In the genomic region with DNA sequence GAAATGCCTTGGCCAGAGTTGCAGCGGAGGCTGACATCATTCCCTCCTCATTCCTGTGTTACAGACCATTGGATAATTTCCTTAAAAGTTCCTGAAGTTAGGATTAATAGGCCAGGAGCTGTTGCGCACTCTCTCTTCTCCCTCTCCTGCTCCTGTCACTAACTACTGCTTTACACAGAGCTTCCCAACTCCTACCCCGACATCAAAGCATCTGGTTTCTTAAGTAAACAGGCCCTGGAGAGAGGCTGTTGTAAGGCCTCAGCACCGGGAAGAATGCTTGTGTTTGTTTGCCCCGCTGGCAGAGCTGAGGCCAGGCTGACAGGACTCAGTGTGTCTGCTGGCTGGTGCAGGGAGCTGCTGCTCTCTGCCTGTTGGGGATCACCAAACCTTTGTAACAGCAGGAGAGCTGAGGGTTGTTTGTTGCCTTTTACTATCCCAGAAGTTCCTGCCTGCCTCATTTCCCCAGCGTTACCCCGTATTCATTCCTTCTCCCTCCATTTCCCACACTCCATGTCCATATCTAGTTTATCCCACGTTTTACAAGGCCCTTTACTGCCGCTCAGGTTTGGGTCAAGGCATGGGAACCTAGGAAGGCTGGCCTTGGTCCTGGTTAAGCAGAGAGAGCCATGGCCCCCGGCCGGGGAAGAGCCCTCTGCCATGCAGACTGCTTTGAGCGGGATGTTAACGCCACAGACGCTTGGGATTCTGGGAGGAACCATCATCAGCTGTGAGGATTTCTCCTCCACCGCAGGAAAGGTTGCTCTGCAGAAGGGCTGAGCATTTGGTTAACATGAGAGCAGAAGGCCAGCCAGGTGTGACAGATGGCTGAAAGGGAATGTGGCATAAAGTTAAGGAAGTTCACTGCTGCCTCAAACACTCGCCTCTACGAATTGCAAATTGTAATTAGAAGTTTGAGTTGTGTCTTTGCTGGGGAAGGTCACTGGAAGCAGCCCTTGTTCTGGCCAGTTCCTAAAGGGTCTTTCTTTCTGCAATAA, we compare ENCODE assay signal across 9 mouse cellular contexts. TPM values are rescaled to one million over a fixed set of nuclear protein-coding genes. Genes with fewer than 3 reads are reported as not detected.
DNase-seq lines count a peak whose midpoint lies in the region; ATAC-seq and TF ChIP-seq lines count a peak whose summit lies in the region.
"Had no signal": no experiment of that assay in that cellular context is flagged by ENCODE, and none has a peak within 500 bp of the region (broad histone marks: within the 10 kb centered on the region; RNA-seq: fewer than 3 reads in every experiment).

No protein-coding gene starts in this region.

- H3K4me3 ChIP-seq in cerebellum, adult 2 months (replicated peaks; ENCODE audit: insufficient read depth, low read depth, low read length) = no peak overlapping the region
- peak overlapping the region; percentile 4; the same call in 1 of the 2 replicates for H3K4me3 ChIP-seq in limb, embryonic 10.5 days
- peak overlapping the region; percentile 2; the same call in 1 of the 2 replicates for H3K4me3 ChIP-seq in midbrain, embryonic 12.5 days

- TF ChIP-seq POLR2A in cerebellum, adult 2 months (IDR thresholded peaks at IDR 0.05; ENCODE audit: borderline replicate concordance, insufficient read depth, low read length) = no peak

- peak overlapping the region; percentile 40 for H3K4me2 ChIP-seq in midbrain, embryonic 12.5 days (replicated peaks)

- TF ChIP-seq CTCF in cerebellum, adult 2 months (IDR thresholded peaks at IDR 0.05; ENCODE audit: borderline replicate concordance, insufficient read depth, low read depth, low read length) = no peak

- 35% methylated on average over 17 of the region's 17 CpGs for WGBS in cerebellum, adult 2 months
- 15% methylated on average over 17 of the region's 17 CpGs for WGBS in limb, embryonic 10.5 days
- 8% methylated on average over 17 of the region's 17 CpGs for WGBS in midbrain, embryonic 12.5 days

- H3K9me3 ChIP-seq in limb, embryonic 10.5 days (replicated peaks) = no peaks in the 10 kb centered on the region
- no peaks in the 10 kb centered on the region for H3K9me3 ChIP-seq in midbrain, embryonic 12.5 days

- H3K36me3 ChIP-seq in limb, embryonic 10.5 days = no peaks in the 10 kb centered on the region
- no peaks in the 10 kb centered on the region for H3K36me3 ChIP-seq in midbrain, embryonic 12.5 days

- peak; percentile 42 for DNase-seq in cerebellum, adult 2 months
- DNase-seq in cerebellum, postnatal 36 days = no peak
- peak; percentile 49 for DNase-seq in urinary bladder, postnatal 14 days (ENCODE audit: low spot score)
- DNase-seq in urinary bladder, adult 18-20 months (ENCODE audit: low spot score in 2 of 2) = no peak
- no peak for DNase-seq in limb, embryonic 10.5 days (ENCODE audit: low spot score)
- no peak for DNase-seq in adrenal gland, adult 18-20 months (ENCODE audit: low spot score in 2 of 2)

- peak overlapping the region; percentile 29 for H3K9ac ChIP-seq in midbrain, embryonic 12.5 days (replicated peaks)

- H3K4me1 ChIP-seq in cerebellum, adult 2 months (ENCODE audit: control insufficient read depth, insufficient read depth, low read length) = peaks cover 18% of the 10 kb centered on the region
- H3K4me1 ChIP-seq in limb, embryonic 10.5 days = peaks cover 48% of the 10 kb centered on the region
- peaks cover 63% of the 10 kb centered on the region for H3K4me1 ChIP-seq in midbrain, embryonic 12.5 days

- peak overlapping the region; percentile 47; the same call in 1 of the 2 replicates for H3K27ac ChIP-seq in cerebellum, adult 2 months (ENCODE audit: insufficient read depth, low read length)
- H3K27ac ChIP-seq in limb, embryonic 10.5 days = peak overlapping the region; percentile 61
- peak overlapping the region; percentile 67 for H3K27ac ChIP-seq in midbrain, embryonic 12.5 days (replicated peaks)
- H3K27ac ChIP-seq: macrophage had no signal

- no peak for ATAC-seq in midbrain, embryonic 12.5 days (ENCODE audit: low FRiP score, low read depth)
- ATAC-seq in erythroid progenitor cell, adult 5-6 weeks (replicated peaks; ENCODE audit: low FRiP score, poor library complexity, severe bottlenecking) = no peak

- H3K27me3 ChIP-seq in cerebellum, adult 2 months (ENCODE audit: control insufficient read depth, insufficient read depth, low read length) = no peaks in the 10 kb centered on the region
- 0 out of 2 replicates have a peak, but pooled peaks cover 4% of the 10 kb centered on the region for H3K27me3 ChIP-seq in limb, embryonic 10.5 days (ENCODE audit: low read depth, poor library complexity, severe bottlenecking)
- no peaks in the 10 kb centered on the region for H3K27me3 ChIP-seq in midbrain, embryonic 12.5 days

RNA-seq across cellular contexts. Expression of a gene that starts 4.2 kb away (rescaled TPM):
- 88.7 and 94.4 TPM in 2 replicates for polyA plus RNA-seq in cerebellum, adult 2 months (2012; rRNA removed)
- 9.4 and 12.1 TPM in 2 replicates for polyA plus RNA-seq in limb, embryonic 10.5 days (2016; fragmentation: Nextera tagmentation; extraction: Ambion mirVana)
- 31.2 and 38.5 TPM in 2 replicates for polyA plus RNA-seq in midbrain, embryonic 12.5 days (2016; fragmentation: Nextera tagmentation; extraction: Ambion mirVana)
- total RNA-seq in erythroid progenitor cell, adult 5-6 weeks (2015; ENCODE audit: low replicate concordance) = 12.3 and 15.9 TPM in 2 replicates
- total RNA-seq in erythroid progenitor cell, adult 5-6 weeks (2017; ENCODE audit: low replicate concordance) = 8.7 and 10.8 TPM in 2 replicates
- 10 to 100 TPM; 41.3 to 72.6 TPM for total RNA-seq in adrenal gland, adult 18-20 months (2021)

RNA-seq across cellular contexts. Expression of a gene that starts 31.4 kb away (rescaled TPM):
- polyA plus RNA-seq in cerebellum, adult 2 months (2012; rRNA removed) = 111 and 112 TPM in 2 replicates
- polyA plus RNA-seq in limb, embryonic 10.5 days (2016; fragmentation: Nextera tagmentation; extraction: Ambion mirVana) = 374 and 403 TPM in 2 replicates
- polyA plus RNA-seq in midbrain, embryonic 12.5 days (2016; fragmentation: Nextera tagmentation; extraction: Ambion mirVana) = 220 and 232 TPM in 2 replicates
- 78.8 and 93.0 TPM in 2 replicates for total RNA-seq in erythroid progenitor cell, adult 5-6 weeks (2015; ENCODE audit: low replicate concordance)
- total RNA-seq in erythroid progenitor cell, adult 5-6 weeks (2017; ENCODE audit: low replicate concordance) = 49.7 and 86.5 TPM in 2 replicates
- 10 to 100 TPM; 79.4 to 84.3 TPM for total RNA-seq in adrenal gland, adult 18-20 months (2021)

Comparison
In these comparisons a context has a peak if more than half of its experiments do, and no peak if none do; other contexts are left out.
1. DNase-seq: peak in cerebellum, adult 2 months (2 of 2) and urinary bladder, postnatal 14 days (single experiment); none in cerebellum, postnatal 36 days (0 of 2), urinary bladder, adult 18-20 months (0 of 2), limb, embryonic 10.5 days (single experiment) and adrenal gland, adult 18-20 months (0 of 2).
2. Peak in every context shown above with its lines, with median percentiles within 50 percentile points of each other: H3K27ac ChIP-seq.